Mouse (Mus musculus) heart, postnatal 0 days (tissue): Measurements from ENCODE around the gene Apc2. TPM values are rescaled to one million over a fixed set of nuclear protein-coding genes. Genes with fewer than 3 reads are reported as not detected.

Experiments used
- ATAC-seq: fragments of 200-750 bp; cut with Nextera tagmentation; 2 replicates; pipeline ENCODE4 v1.8.0; 2017; ENCODE audit warnings: low read depth, moderate number of reproducible peaks, moderate library complexity; ENCODE audit not compliant: insufficient read depth
- DNase-seq: peaks from one replicate; pipeline ENCODE4 v3.0.0-alpha.2; 2016; ENCODE audit warnings: low spot score
- H3K27ac ChIP-seq: fragments of 300-500 bp; sonication (generic); 2 replicates; pipeline ENCODE4 v1.5.1; 2014; ENCODE audit warnings: low read depth, mild to moderate bottlenecking
- H3K27me3 ChIP-seq: fragments of 300-500 bp; sonication (generic); 2 replicates; pipeline ENCODE4 v1.6.1; 2014; ENCODE audit warnings: low read length, mixed read lengths; ENCODE audit not compliant: control insufficient read depth, insufficient read depth
- H3K36me3 ChIP-seq: fragments of 300-500 bp; sonication (generic); replicated peaks from 2 replicates; pipeline ENCODE4 v1.6.1; 2014; ENCODE audit warnings: low read length, mixed read lengths; ENCODE audit not compliant: control insufficient read depth, insufficient read depth
- H3K4me1 ChIP-seq: fragments of 300-500 bp; sonication (generic); 2 replicates; pipeline ENCODE4 v1.6.1; 2014; ENCODE audit warnings: antibody characterized with exemption; ENCODE audit not compliant: control insufficient read depth, insufficient read depth
- H3K4me2 ChIP-seq: fragments of 300-500 bp; sonication (generic); 2 replicates; pipeline ENCODE4 v1.6.1; 2014; ENCODE audit warnings: low read depth, mild to moderate bottlenecking, low read length, moderate library complexity
- H3K4me3 ChIP-seq: fragments of 300-500 bp; sonication (generic); 2 replicates; pipeline ENCODE4 v1.5.1; 2014; ENCODE audit warnings: low read depth, low read length
- H3K9ac ChIP-seq: fragments of 300-500 bp; sonication (generic); replicated peaks from 2 replicates; pipeline ENCODE4 v1.6.1; 2014; ENCODE audit warnings: low read depth, low read length, mixed read lengths
- H3K9me3 ChIP-seq: fragments of 300-500 bp; sonication (generic); replicated peaks from 2 replicates; pipeline ENCODE4 v1.6.1; 2016; ENCODE audit warnings: low read length; ENCODE audit not compliant: control insufficient read depth
- CTCF ChIP-seq: IDR thresholded peaks from 2 replicates; pipeline ENCODE4 v1.5.1; 2016; ENCODE audit warnings: antibody characterized with exemption, control low read depth, low read depth
- EP300 ChIP-seq: IDR thresholded peaks from 2 replicates; pipeline ENCODE4 v1.6.1; 2016; ENCODE audit warnings: antibody characterized with exemption, low read depth
- WGBS: fragments of 180-500 bp; shearing (Covaris S2); extraction: QIAGEN DNeasy Blood & Tissue Kit; methylation state at CpG from one replicate; pipeline ENCODE4 v1.1.7; 2014; 5-methylcytosine and 5-hydroxymethylcytosine counted together
- polyA plus RNA-seq: library from polyadenylated mRNA; unstranded; fragments of >200 nt; fragmentation: Nextera tagmentation; extraction: Ambion mirVana; gene quantifications from 2 replicates; pipeline ENCODE4 v1.2.1, GENCODE M21; 2015
- total RNA-seq: library from RNA; depleted of rRNA; stranded (reverse); fragments of >200 nt; gene quantifications from 2 replicates; pipeline ENCODE4 v1.2.3, GENCODE M21; 2014; ENCODE audit warnings: low replicate concordance

Gene Apc2
- total and polyA plus RNA-seq, 2 experiments from 2014 or later = 0.83 to 3.4 TPM

GRCm38 (mm10) chr10:80297526-80298133 is 1.9 kb downstream of the Apc2 start:
- Histone ChIP-seq H3K4me2 (no peak overlapping the region), H3K4me1 (peaks cover 13% of the 10 kb centered on the region; the same call in 1 of the 2 replicates), H3K36me3 (peaks cover 14% of the 10 kb centered on the region), H3K9me3 (no peaks in the 10 kb centered on the region), H3K27me3 (peaks cover 47% of the 10 kb centered on the region), H3K27ac (no peak overlapping the region), H3K4me3 (no peak overlapping the region), H3K9ac (no peak overlapping the region)
- no peak for TF ChIP-seq CTCF
- no peak for TF ChIP-seq EP300
- no peak for DNase-seq
- 51% methylated on average over 8 of the region's 8 CpGs for WGBS
- ATAC-seq = no peak

- Histone ChIP-seq H3K27ac (no peak overlapping the region), H3K9ac (no peak overlapping the region), H3K27me3 (peaks cover 52% of the 10 kb centered on the region), H3K4me3 (peak overlapping the region; percentile 12), H3K4me1 (peaks cover 14% of the 10 kb centered on the region; the same call in 1 of the 2 replicates), H3K4me2 (no peak overlapping the region), H3K36me3 (peaks cover 12% of the 10 kb centered on the region), H3K9me3 (no peaks in the 10 kb centered on the region)
- TF ChIP-seq CTCF = no peak
- no peak for TF ChIP-seq EP300
- WGBS = 8% methylated on average over 26 of the region's 26 CpGs
- DNase-seq = no peak
- 0 out of 2 replicates have a peak, but pooled peaks have one; percentile 21 for ATAC-seq
These were observed 2.9 kb downstream of the Apc2 start for GRCm38 (mm10) chr10:80298571-80299281.

GRCm38 (mm10) chr10:80299301-80299700 is 3.5 kb downstream of the Apc2 start:
- no peak overlapping the region for H3K4me2 ChIP-seq
- H3K4me3 ChIP-seq = peak overlapping the region; percentile 12
- TF ChIP-seq CTCF = no peak
- no peak for TF ChIP-seq EP300
- DNase-seq (no peak), ATAC-seq (no peak)
- H3K9ac ChIP-seq = no peak overlapping the region
- H3K27me3 ChIP-seq = peaks cover 58% of the 10 kb centered on the region
- H3K27ac ChIP-seq = no peak overlapping the region
- no peaks in the 10 kb centered on the region for H3K9me3 ChIP-seq
- peaks cover 14% of the 10 kb centered on the region; the same call in 1 of the 2 replicates for H3K4me1 ChIP-seq
- 17% methylated on average over 15 of the region's 15 CpGs for WGBS
- H3K36me3 ChIP-seq = peaks cover 6% of the 10 kb centered on the region

- no peak for ATAC-seq
- H3K9me3 ChIP-seq = no peaks in the 10 kb centered on the region
- no peak for DNase-seq
- TF ChIP-seq EP300 = no peak
- no peak overlapping the region for H3K27ac ChIP-seq
- H3K9ac ChIP-seq = no peak overlapping the region
- peaks cover 14% of the 10 kb centered on the region; the same call in 1 of the 2 replicates for H3K4me1 ChIP-seq
- H3K36me3 ChIP-seq = peaks cover 1% of the 10 kb centered on the region; the same call in 1 of the 2 replicates
- peaks cover 63% of the 10 kb centered on the region for H3K27me3 ChIP-seq
- no peak overlapping the region for H3K4me2 ChIP-seq
- H3K4me3 ChIP-seq = no peak overlapping the region
- WGBS = 48% methylated on average over 10 of the region's 10 CpGs
These were observed 4.0 kb downstream of the Apc2 start for GRCm38 (mm10) chr10:80299824-80300223.

GRCm38 (mm10) chr10:80300672-80301181 is 5.0 kb downstream of the Apc2 start:
- H3K9me3 ChIP-seq = no peaks in the 10 kb centered on the region
- H3K36me3 ChIP-seq = no peaks in the 10 kb centered on the region
- DNase-seq = no peak
- no peak overlapping the region for H3K9ac ChIP-seq
- 45% methylated on average over 11 of the region's 11 CpGs for WGBS
- no peak overlapping the region for H3K4me2 ChIP-seq
- H3K4me3 ChIP-seq = no peak overlapping the region
- H3K4me1 ChIP-seq = peaks cover 14% of the 10 kb centered on the region; the same call in 1 of the 2 replicates
- no peak for TF ChIP-seq CTCF
- TF ChIP-seq EP300 = no peak
- peaks cover 70% of the 10 kb centered on the region for H3K27me3 ChIP-seq
- no peak overlapping the region for H3K27ac ChIP-seq
- no peak for ATAC-seq
